Mouse (Mus musculus) forebrain, embryonic 10.5 days (tissue): ENCODE results near the gene Trpv6. TPM values are rescaled to one million over a fixed set of nuclear protein-coding genes. Genes with fewer than 3 reads are reported as not detected.

Experiments used
- DNase-seq: peaks from one replicate; pipeline ENCODE4 v3.0.0-alpha.2; 2017; ENCODE audit warnings: low spot score; ENCODE audit errors: extremely low spot score
- H3K27ac ChIP-seq: fragments of 300-500 bp; sonication (generic); 2 replicates; pipeline ENCODE4 v1.5.1; 2016; ENCODE audit warnings: mild to moderate bottlenecking
- H3K27me3 ChIP-seq: fragments of 300-500 bp; sonication (generic); 2 replicates; pipeline ENCODE4 v1.6.1; 2016; ENCODE audit warnings: mild to moderate bottlenecking; ENCODE audit not compliant: poor library complexity, severe bottlenecking
- H3K36me3 ChIP-seq: fragments of 300-500 bp; sonication (generic); replicated peaks from 2 replicates; pipeline ENCODE4 v1.6.1; 2016; ENCODE audit warnings: mild to moderate bottlenecking, moderate library complexity
- H3K4me1 ChIP-seq: fragments of 300-500 bp; sonication (generic); 2 replicates; pipeline ENCODE4 v1.6.1; 2016
- H3K4me3 ChIP-seq: fragments of 300-500 bp; sonication (generic); 2 replicates; pipeline ENCODE4 v1.5.1; 2016; ENCODE audit warnings: mild to moderate bottlenecking, moderate library complexity
- H3K9me3 ChIP-seq: fragments of 300-500 bp; sonication (generic); 2 replicates; pipeline ENCODE4 v1.6.1; 2016; ENCODE audit warnings: mild to moderate bottlenecking, moderate library complexity
- WGBS: fragments of 180-500 bp; shearing (Covaris S2); methylation state at CpG from one replicate; pipeline ENCODE4 v1.1.7; 2016; 5-methylcytosine and 5-hydroxymethylcytosine counted together
- polyA plus RNA-seq: library from polyadenylated mRNA; unstranded; fragments of >200 nt; fragmentation: Nextera tagmentation; extraction: Ambion mirVana; gene quantifications from 2 replicates; pipeline ENCODE4 v1.2.1, GENCODE M21; 2016

Trpv6 gene
- polyA plus RNA-seq, 1 experiment from 2014 or later = 0.25 TPM

- no peaks in the 10 kb centered on the region for H3K36me3 ChIP-seq
- peaks cover 14% of the 10 kb centered on the region for H3K27me3 ChIP-seq
- H3K4me3 ChIP-seq = no peak overlapping the region
- H3K4me1 ChIP-seq = peaks cover 20% of the 10 kb centered on the region
- no peak overlapping the region for H3K27ac ChIP-seq
- no peak for DNase-seq
- WGBS = 53% methylated on average over 5 of the region's 5 CpGs
- H3K9me3 ChIP-seq = no peaks in the 10 kb centered on the region
Observed at GRCm38 (mm10) chr6:41607637-41608036, 28.6 kb downstream of the Trpv6 start.

- Histone ChIP-seq H3K36me3 (no peaks in the 10 kb centered on the region), H3K4me3 (peak overlapping the region; percentile 69), H3K27ac (peak overlapping the region; percentile 90; the same call in 1 of the 2 replicates), H3K27me3 (peaks cover 14% of the 10 kb centered on the region), H3K4me1 (peaks cover 20% of the 10 kb centered on the region), H3K9me3 (no peaks in the 10 kb centered on the region)
- DNase-seq = no peak
- WGBS = 2% methylated on average over 4 of the region's 4 CpGs
Observed at GRCm38 (mm10) chr6:41606214-41606613, 30.0 kb downstream of the Trpv6 start.

- no peak for DNase-seq
- WGBS = 2% methylated on average over 7 of the region's 7 CpGs
- peaks cover 14% of the 10 kb centered on the region for H3K27me3 ChIP-seq
- H3K4me3 ChIP-seq = peak overlapping the region; percentile 69
- peak overlapping the region; percentile 90 for H3K27ac ChIP-seq
- peaks cover 20% of the 10 kb centered on the region for H3K4me1 ChIP-seq
- H3K9me3 ChIP-seq = no peaks in the 10 kb centered on the region
- no peaks in the 10 kb centered on the region for H3K36me3 ChIP-seq
Observed at GRCm38 (mm10) chr6:41605794-41606104, 30.5 kb downstream of the Trpv6 start.

- peak; percentile 84 for DNase-seq
- Histone ChIP-seq H3K36me3 (no peaks in the 10 kb centered on the region), H3K27me3 (peaks cover 14% of the 10 kb centered on the region), H3K27ac (peak within 1 kb of the TSS; percentile 90), H3K4me3 (peak within 1 kb of the TSS; percentile 69), H3K4me1 (peaks cover 20% of the 10 kb centered on the region), H3K9me3 (no peaks in the 10 kb centered on the region)
- under 1% methylated on average over 66 of the region's 68 CpGs for WGBS
Observed at GRCm38 (mm10) chr6:41605061-41605793, 31.0 kb downstream of the Trpv6 start, which contains the start of gene Ephb6. Ephb6 (plus strand) TSS chr6:41605482.

- peaks cover 14% of the 10 kb centered on the region for H3K27me3 ChIP-seq
- peak overlapping the region; percentile 69 for H3K4me3 ChIP-seq
- H3K27ac ChIP-seq = peak overlapping the region; percentile 90
- H3K9me3 ChIP-seq = no peaks in the 10 kb centered on the region
- H3K4me1 ChIP-seq = peaks cover 20% of the 10 kb centered on the region
- peak; percentile 69 for DNase-seq
- under 1% methylated on average over 23 of the region's 23 CpGs for WGBS
- no peaks in the 10 kb centered on the region for H3K36me3 ChIP-seq
Observed at GRCm38 (mm10) chr6:41604401-41605050, 31.7 kb downstream of the Trpv6 start.

GRCm38 (mm10) chr6:41582189-41582588 is 54.0 kb downstream of the Trpv6 start:
- H3K9me3 ChIP-seq = no peaks in the 10 kb centered on the region
- WGBS = 81% methylated on average over 1 of the region's 1 CpGs
- H3K4me3 ChIP-seq = no peak overlapping the region
- H3K36me3 ChIP-seq = no peaks in the 10 kb centered on the region
- peaks cover 6% of the 10 kb centered on the region; the same call in 1 of the 2 replicates for H3K4me1 ChIP-seq
- H3K27ac ChIP-seq = no peak overlapping the region
- no peaks in the 10 kb centered on the region for H3K27me3 ChIP-seq
- no peak for DNase-seq

- no peaks in the 10 kb centered on the region for H3K36me3 ChIP-seq
- H3K9me3 ChIP-seq = no peaks in the 10 kb centered on the region
- DNase-seq = no peak
- H3K4me3 ChIP-seq = no peak overlapping the region
- H3K27ac ChIP-seq = no peak overlapping the region
- H3K27me3 ChIP-seq = no peaks in the 10 kb centered on the region
- 71% methylated on average over 7 of the region's 7 CpGs for WGBS
- H3K4me1 ChIP-seq = peaks cover 12% of the 10 kb centered on the region; the same call in 1 of the 2 replicates
Observed at GRCm38 (mm10) chr6:41581295-41581694, 54.9 kb downstream of the Trpv6 start.

GRCm38 (mm10) chr6:41577297-41577696 is 58.9 kb downstream of the Trpv6 start:
- no peak overlapping the region for H3K27ac ChIP-seq
- no peaks in the 10 kb centered on the region for H3K9me3 ChIP-seq
- H3K36me3 ChIP-seq = no peaks in the 10 kb centered on the region
- H3K4me3 ChIP-seq = no peak overlapping the region
- whole genome bisulfite sequencing = 47% methylated on average over 5 of the region's 5 CpGs
- H3K27me3 ChIP-seq = no peaks in the 10 kb centered on the region
- no peak for DNase-seq
- H3K4me1 ChIP-seq = peaks cover 15% of the 10 kb centered on the region; the same call in 1 of the 2 replicates

- WGBS = 73% methylated on average over 5 of the region's 5 CpGs
Observed at GRCm38 (mm10) chr6:41576526-41577097, 59.6 kb downstream of the Trpv6 start.

More at GRCm38 (mm10) chr6:41576526-41577097, 59.6 kb downstream of the Trpv6 start:
- no peak overlapping the region for H3K27ac ChIP-seq
- peaks cover 15% of the 10 kb centered on the region; the same call in 1 of the 2 replicates for H3K4me1 ChIP-seq
- no peak overlapping the region for H3K4me3 ChIP-seq
- no peak for DNase-seq
- no peaks in the 10 kb centered on the region for H3K27me3 ChIP-seq
- no peaks in the 10 kb centered on the region for H3K36me3 ChIP-seq
- no peaks in the 10 kb centered on the region for H3K9me3 ChIP-seq

Other genes starting within 250 kb of the Trpv6 start
- not detected in 2 replicates for gene Gm5771, start 244.0 kb downstream of the Trpv6 start, polyA plus RNA-seq
- not detected in 2 replicates for gene Gm10334, start 190.3 kb downstream of the Trpv6 start, polyA plus RNA-seq
- gene Prss1, start 177.5 kb downstream of the Trpv6 start, polyA plus RNA-seq = not detected in 2 replicates
- not detected in 2 replicates for gene Prss2, start 114.6 kb downstream of the Trpv6 start, polyA plus RNA-seq
- gene Ephb6, start 30.9 kb downstream of the Trpv6 start, polyA plus RNA-seq = 14.6 and 16.6 TPM in 2 replicates
- gene Trpv5, start 44.4 kb upstream of the Trpv6 start, polyA plus RNA-seq = not detected in 2 replicates
- not detected in 2 replicates for gene Llcfc1, start 48.0 kb upstream of the Trpv6 start, polyA plus RNA-seq
- gene Kel, start 67.9 kb upstream of the Trpv6 start, polyA plus RNA-seq = 7.7 and 10.9 TPM in 2 replicates
- gene Olfr459, start 138.8 kb upstream of the Trpv6 start, polyA plus RNA-seq = not detected in 2 replicates
- gene Pip, start 211.1 kb upstream of the Trpv6 start, polyA plus RNA-seq = not detected in 2 replicates
- gene Sval2, start 216.6 kb upstream of the Trpv6 start, polyA plus RNA-seq = not detected in 2 replicates